Mouse (Mus musculus): Measurements from ENCODE around the gene Cln5.

The Cln5 gene

GRCm38 (mm10) chr14:103078006-103078912 is 8.2 kb downstream of the Cln5 start:
- DNase-seq: no peak

- no peak for DNase-seq
Observed at GRCm38 (mm10) chr14:103079209-103079977, 9.4 kb downstream of the Cln5 start.

DNA sequence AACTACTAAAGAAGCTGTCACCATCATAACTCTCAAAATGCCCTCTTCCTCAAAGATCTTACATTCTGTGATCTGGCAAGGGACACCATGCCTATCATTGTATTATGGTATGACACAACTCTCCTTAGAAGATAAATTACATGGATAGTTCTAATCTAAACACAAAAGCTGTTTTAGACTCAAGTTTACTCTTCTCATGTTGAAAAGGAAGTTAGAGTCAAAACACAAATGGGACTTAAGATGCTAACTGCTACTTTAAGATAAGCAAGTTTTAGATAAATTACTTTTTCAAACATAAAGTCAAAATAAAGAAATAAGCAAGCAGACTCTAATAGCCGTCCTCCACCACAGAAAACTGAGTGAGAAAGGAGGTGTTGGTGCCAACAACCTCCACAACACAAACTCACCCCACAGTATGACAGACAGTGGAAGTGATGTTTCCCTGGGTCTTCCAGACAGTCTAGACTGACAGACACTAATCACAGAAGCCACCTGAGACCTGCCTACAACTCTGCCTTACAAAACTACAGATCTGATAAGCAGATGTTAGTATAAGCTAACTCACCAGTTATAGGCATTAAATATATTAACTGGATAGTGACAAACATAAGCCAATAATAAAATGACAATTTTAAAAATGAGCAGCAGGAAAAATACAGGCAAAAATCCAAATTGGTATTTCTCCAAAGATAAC is 16.0 kb downstream of the Cln5 start:
- DNase-seq: no peak

DNA sequence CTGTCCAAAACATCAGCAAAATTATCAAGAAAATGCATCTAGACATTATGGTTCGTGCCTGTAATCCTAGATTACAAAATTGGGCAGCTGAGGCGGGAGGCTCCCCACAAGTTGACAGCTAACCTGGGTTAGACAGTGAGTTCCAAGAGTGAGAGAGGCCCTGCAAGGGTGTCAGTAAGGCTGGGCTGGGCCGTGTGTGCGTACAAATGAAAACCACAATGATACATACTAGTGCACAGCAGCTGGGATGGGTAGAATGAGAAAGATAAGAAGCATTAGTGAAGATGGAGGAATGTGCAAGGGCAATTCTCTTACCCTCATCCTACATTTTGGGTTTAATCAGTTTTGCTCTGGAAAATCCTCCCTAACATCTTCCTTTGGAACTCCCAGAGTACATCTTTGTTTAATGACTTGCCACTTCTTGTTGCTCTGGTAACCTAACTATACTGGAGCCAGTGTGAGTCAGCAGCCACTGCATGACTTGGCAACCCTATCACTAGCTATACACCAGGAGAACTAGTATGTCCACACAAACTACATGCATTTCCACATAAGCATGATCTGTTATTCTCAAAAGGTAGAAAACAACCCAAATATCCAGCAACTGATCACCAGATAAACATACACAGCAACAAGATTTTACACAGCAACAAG is 16.8 kb downstream of the Cln5 start:
- DNase-seq: no peak

GRCm38 (mm10) chr14:103087846-103088245 is 17.8 kb downstream of the Cln5 start:
- no peak for DNase-seq

DNA sequence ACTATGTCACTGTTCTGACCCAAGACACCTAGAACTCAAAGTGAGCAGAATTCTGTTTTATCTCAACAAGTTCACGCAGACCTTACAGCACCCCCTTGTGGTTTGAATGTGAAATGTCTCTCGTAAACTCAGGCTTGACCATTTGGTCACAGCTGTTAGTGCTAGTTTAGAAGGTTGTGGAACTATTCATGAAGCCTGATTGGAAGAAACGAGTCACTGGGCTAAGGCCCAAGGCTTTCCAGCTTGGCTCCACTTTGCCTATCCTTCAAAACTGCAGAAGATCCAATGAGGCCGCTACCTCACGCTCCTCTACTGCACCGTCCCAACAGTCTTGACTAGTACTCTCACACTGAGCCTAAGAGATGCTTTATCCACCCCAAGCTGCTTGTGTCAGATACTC is 18.6 kb downstream of the Cln5 start:
- peak; percentile 68 for DNase-seq

- no peak for DNase-seq
Observed at GRCm38 (mm10) chr14:103093236-103093635, 23.2 kb downstream of the Cln5 start.

GRCm38 (mm10) chr14:103093670-103094069 is 23.7 kb downstream of the Cln5 start:
- no peak for DNase-seq

GRCm38 (mm10) chr14:103095036-103095435 is 25.0 kb downstream of the Cln5 start:
- no peak for DNase-seq

DNA sequence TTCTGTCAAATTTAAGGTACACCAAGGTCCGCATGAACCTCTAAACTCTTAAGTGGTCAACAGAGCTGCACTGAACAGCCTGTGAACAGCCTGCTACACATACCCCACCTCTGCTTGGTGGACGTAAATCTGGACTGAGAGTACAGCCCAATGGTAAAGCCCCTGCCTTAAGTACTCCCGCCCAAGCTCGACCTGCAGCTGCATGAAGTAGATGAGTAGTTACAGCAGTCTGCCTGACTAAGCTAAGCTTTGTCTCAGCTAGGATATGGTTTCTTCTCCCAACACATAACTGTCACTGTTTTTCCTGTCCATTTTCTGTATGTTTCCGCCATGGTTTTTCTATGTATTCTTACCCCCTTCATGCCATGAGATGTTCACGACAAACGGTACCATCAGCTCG is 25.8 kb downstream of the Cln5 start:
- no peak for DNase-seq

DNA sequence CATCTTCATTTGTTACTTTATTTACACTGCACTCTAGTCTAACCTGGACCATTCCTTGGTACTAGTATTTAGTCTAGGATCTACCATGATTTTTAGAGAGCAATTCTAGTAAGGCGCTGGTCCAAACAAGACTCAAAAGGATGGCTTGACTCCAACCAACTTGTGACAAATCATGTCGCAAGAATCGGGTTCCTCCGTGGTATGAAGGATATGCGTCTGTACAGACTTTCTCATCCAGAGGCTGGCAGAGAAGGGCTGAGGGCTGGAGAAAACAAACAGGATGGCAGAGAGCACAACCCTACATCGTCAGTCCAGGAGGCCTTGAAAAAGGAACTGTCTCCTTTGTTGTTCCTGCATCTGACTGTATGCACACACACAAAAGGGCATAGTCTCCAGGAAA is 26.6 kb downstream of the Cln5 start:
- DNase-seq: no peak

DNA sequence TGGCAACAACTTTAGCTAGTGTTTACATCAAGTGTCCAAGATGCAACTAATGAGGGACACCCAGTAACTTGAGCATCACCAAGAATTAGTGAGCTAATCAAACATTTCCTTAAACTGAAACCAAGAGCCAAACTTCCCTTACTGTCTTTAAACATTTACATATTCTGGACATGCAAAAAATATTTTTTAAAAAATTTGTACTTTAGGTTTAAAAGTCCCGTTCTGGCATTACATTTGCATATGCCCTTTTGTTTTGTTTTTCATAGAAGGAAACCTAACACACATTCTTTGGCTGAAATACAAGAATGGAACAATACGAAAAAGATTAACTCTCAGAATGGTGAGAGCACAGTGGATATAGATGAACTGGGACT is 28.2 kb downstream of the Cln5 start:
- no peak for DNase-seq

DNA sequence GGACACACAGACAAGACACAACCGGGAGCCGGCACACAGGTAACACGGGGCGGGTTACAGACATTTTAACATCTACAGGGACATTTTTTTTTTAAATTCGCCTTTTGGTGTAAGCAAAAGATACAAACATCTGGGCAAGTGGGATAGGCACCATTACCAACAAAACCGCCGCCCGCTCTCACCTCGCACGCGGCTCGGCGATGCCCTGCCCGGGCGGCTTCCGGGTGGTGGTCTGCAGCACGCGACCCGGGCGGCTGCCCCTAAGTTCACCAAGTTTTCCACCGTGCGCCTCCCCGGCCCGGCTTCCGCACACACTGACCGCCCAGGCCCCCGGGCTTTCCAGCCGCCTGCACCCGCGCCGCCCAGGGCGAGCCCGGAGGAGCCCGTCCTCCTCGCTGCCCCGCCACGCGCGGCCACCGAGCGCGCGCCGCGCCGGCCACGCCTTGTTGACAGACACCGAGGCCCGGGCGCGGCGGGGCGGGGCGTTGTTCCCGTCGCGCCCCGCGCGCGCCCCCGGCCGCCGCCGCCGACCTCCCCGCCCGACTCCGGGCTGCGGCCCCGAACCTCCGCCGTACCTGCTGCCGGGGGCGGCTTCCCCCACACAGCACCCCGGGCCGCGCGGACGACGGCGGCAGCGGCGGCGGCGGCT is 28.7 kb downstream of the Cln5 start:
- peak; percentile 92 for DNase-seq

GRCm38 (mm10) chr14:103099238-103099933 is 29.4 kb downstream of the Cln5 start, which contains the start of gene Fbxl3:
Gene Fbxl3, minus strand, starts transcription at chr14:103099566.
- peak; percentile 94 for DNase-seq

DNA sequence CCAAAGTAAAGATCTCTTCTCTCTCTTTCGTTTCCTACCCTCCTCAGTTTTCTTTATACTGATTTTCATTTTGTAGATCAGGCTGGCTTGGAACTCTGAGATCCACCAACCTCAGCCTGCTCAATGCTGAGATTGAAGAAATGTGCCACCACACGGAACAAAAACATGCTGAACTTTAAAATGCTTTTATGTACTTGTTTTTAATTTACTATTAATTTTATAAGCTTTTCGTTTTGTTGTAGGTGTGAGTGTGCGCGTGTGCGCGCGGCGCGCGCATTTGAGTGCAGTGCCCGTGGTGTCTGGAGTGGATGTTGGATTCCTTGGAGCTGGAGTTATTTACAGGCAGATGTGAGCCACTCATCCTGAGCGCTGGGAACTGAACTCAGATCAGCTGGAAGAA is 30.3 kb downstream of the Cln5 start:
- no peak for DNase-seq

DNA sequence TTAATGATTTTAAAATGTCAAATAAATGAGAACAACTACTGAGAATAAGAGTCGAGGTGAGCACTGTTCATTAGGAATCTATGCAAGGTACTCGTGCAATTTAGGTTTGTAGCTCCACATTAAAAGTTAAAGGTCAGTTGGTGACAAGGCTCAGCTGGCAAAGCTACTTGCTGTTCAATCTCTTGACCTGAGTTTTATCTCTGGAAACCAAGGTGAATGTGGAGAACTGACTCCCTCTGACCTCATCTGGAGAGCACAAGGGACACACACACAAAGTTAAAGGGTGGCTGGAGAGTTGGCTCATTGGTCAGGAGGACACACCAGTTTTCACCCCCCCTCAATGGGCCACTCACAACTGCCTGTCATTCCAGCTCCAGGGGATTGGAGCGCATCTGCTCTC is 31.2 kb downstream of the Cln5 start:
- DNase-seq: no peak

- DNase-seq: no peak
Observed at GRCm38 (mm10) chr14:103102246-103102645, 32.2 kb downstream of the Cln5 start.

DNA sequence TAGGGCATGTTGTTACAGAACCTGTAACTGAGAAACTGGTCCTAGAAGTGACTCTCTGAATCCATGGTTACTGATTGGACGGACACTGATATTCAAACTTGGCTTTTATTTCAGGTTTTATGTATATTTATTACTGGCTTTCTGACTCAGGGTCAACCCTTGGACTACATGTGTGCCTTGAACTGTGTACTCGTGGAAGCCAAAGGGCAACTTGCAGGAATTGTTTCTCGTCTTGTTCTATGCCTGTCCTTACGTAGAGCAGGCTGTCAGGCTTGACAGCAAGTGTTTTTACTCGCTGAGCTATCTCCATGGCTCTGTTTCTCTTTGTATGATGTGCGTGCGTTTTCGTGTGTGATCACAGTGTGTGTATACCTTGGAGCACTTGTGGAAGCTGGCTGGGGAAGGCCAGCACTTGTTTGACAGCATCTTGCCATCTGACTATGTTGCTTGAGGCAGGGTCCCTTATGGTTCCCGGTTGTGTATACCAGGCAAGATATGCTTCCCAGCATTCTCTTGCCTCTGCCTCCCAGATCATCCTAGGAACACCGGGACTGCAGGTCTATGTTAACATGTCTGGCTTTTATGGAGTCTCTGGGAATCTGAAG is 32.8 kb downstream of the Cln5 start:
- no peak for DNase-seq

DNA sequence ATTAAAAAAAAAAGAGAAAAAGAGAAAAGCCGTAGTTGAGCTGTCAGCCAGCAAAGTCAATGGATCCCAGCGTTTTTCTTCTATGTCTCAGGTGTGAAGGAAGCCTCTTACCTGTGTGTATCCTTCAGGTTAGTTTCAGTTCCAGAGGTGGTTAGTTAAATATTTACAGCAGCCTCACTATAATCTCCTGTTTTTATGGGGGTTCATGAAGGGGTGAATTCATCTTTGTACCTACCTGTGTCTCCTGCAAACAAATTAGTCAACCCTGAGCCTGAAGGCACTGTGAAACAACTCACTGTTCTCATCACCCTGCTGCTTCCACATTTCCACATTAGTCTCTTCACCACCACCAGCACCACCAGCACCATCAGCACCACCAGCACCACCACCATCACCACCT is 36.3 kb downstream of the Cln5 start:
- no peak for DNase-seq

- no peak for DNase-seq
Observed at GRCm38 (mm10) chr14:103109971-103110370, 40.0 kb downstream of the Cln5 start.

All from embryo, embryonic 11 days (tissue).